Comparison of ENCODE assay signal across 9 mouse cellular contexts in the genomic region with DNA sequence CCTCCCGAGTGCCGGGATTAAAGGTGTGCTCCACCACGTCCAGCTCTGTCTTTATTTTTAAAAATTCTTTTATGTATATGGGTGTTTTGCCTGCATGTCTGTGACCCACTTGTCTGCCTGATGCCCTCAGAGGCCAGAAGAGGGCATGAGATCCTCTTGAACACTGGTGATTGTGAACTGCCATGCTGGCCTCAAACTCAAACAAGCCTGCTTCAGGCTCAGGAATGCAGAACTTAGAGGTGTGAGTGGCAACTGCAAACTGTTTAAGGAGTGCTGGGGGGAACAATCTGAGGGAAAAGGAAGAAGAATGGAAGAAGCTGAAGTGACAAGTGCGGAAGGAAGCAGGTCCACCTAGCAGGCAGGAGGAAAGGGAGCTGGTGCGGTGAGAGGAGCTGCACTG. TPM values are rescaled to one million over a fixed set of nuclear protein-coding genes. Genes with fewer than 3 reads are reported as not detected.
DNase-seq lines count a peak whose midpoint lies in the region; ATAC-seq lines count a peak whose summit lies in the region.
"Had no signal": no experiment of that assay in that cellular context is flagged by ENCODE, and none has a peak within 500 bp of the region (broad histone marks: within the 10 kb centered on the region; RNA-seq: fewer than 3 reads in every experiment).

No protein-coding gene starts in this region.

- no peak overlapping the region for H3K4me2 ChIP-seq in hindbrain, embryonic 11.5 days (replicated peaks; ENCODE audit: low read depth, low read length)

- DNase-seq in Muller cell, postnatal 12 days (ENCODE audit: inconsistent ontology term): peak; percentile 19
- peak; percentile 45 to 49 for DNase-seq in kidney, adult 8-10 months
- DNase-seq in urinary bladder, postnatal 4 days (ENCODE audit: low spot score in 2 of 2): no peak
- no peak for DNase-seq in hindbrain, embryonic 11.5 days (ENCODE audit: low spot score)
- no peak for DNase-seq in frontal cortex, postnatal 25 days (ENCODE audit: low spot score in 2 of 2)

- H3K36me3 ChIP-seq in erythroblast, embryonic 14.5 days (ENCODE audit: control insufficient read depth): peaks cover 19% of the 10 kb centered on the region
- no peaks in the 10 kb centered on the region for H3K36me3 ChIP-seq in macrophage (ENCODE audit: inconsistent target)
- H3K36me3 ChIP-seq in hindbrain, embryonic 11.5 days (ENCODE audit: control insufficient read depth, insufficient read depth, low read length): no peaks in the 10 kb centered on the region
- H3K36me3 ChIP-seq: stomach, embryonic 15.5 days had no signal

- H3K4me1 ChIP-seq in erythroblast, embryonic 14.5 days (ENCODE audit: control insufficient read depth): peaks cover 36% of the 10 kb centered on the region
- no peaks in the 10 kb centered on the region for H3K4me1 ChIP-seq in hindbrain, embryonic 11.5 days (replicated peaks; ENCODE audit: control insufficient read depth, insufficient read depth, low read length)

- peak overlapping the region; percentile 74 for H3K4me3 ChIP-seq in erythroblast, embryonic 14.5 days (replicated peaks)
- no peak overlapping the region for H3K4me3 ChIP-seq in macrophage (ENCODE audit: inconsistent target)
- no peak overlapping the region for H3K4me3 ChIP-seq in hindbrain, embryonic 11.5 days (ENCODE audit: low read depth, low read length)

- H3K79me2 ChIP-seq in macrophage (ENCODE audit: inconsistent target): peaks cover 17% of the 10 kb centered on the region

- no peak for ATAC-seq in erythroblast, adult 5-6 weeks (replicated peaks; ENCODE audit: low FRiP score, poor library complexity, severe bottlenecking)
- no peak for ATAC-seq in hindbrain, embryonic 11.5 days (ENCODE audit: low FRiP score)

- H3K9ac ChIP-seq in hindbrain, embryonic 11.5 days (ENCODE audit: low read depth, low read length): no peak overlapping the region
- H3K9ac ChIP-seq: stomach, embryonic 15.5 days had no signal

- 22% methylated on average over 3 of the region's 5 CpGs for WGBS in macrophage (ENCODE audit: missing documents)
- WGBS in hindbrain, embryonic 11.5 days: 93% methylated on average over 5 of the region's 5 CpGs

- H3K27me3 ChIP-seq in erythroblast, embryonic 14.5 days (ENCODE audit: control insufficient read depth): no peaks in the 10 kb centered on the region
- no peaks in the 10 kb centered on the region for H3K27me3 ChIP-seq in hindbrain, embryonic 11.5 days (ENCODE audit: control insufficient read depth, insufficient read depth, low read length)
- H3K27me3 ChIP-seq: stomach, embryonic 15.5 days had no signal

- 0 out of 2 replicates have a peak, but pooled peaks cover 3% of the 10 kb centered on the region for H3K9me3 ChIP-seq in erythroblast, embryonic 14.5 days (ENCODE audit: control insufficient read depth, low read length)
- H3K9me3 ChIP-seq in hindbrain, embryonic 11.5 days (ENCODE audit: control insufficient read depth, low read length): no peaks in the 10 kb centered on the region
- H3K9me3 ChIP-seq: stomach, embryonic 15.5 days had no signal

- H3K27ac ChIP-seq in macrophage: peak overlapping the region; percentile 45
- no peak overlapping the region for H3K27ac ChIP-seq in hindbrain, embryonic 11.5 days (ENCODE audit: low read depth, low read length)

RNA-seq across cellular contexts. Expression of gene Kmt5a, which starts 1.5 kb away (rescaled TPM):
- 34.4 and 36.1 TPM in 2 replicates for polyA plus RNA-seq in erythroblast, embryonic 14.5 days (2012)
- total RNA-seq in erythroblast, adult 5-6 weeks (2015; ENCODE audit: low replicate concordance): 89.3 and 92.4 TPM in 2 replicates
- total RNA-seq in erythroblast, adult 5-6 weeks (2017; ENCODE audit: low replicate concordance): 105 and 107 TPM in 2 replicates
- 100 to 1,000 TPM in 8 of 26 experiments, 10 to 100 TPM in 18; 52.3 to 174 (median 91.0) TPM for total RNA-seq in macrophage (2018; cell fraction: chromatin; rRNA removed)
- 10 to 100 TPM; 45.9 to 87.1 (median 53.7) TPM for total RNA-seq in macrophage (2018; cell fraction: cytosol; rRNA removed)
- total RNA-seq in macrophage (2018; cell fraction: nucleus; rRNA removed): 100 to 1,000 TPM in 5 of 26 experiments, 10 to 100 TPM in 21; 40.5 to 118 (median 71.6) TPM
- 41.0 to 134 TPM (median 67.4 TPM) in 3 replicates for polyA plus RNA-seq in macrophage (2018)
- 52.2 and 83.1 TPM in 2 replicates for polyA plus RNA-seq in hindbrain, embryonic 11.5 days (2014; fragmentation: Nextera tagmentation; extraction: Ambion mirVana)

RNA-seq across cellular contexts. Expression of gene Sbno1, which starts 12.4 kb away (rescaled TPM):
- polyA plus RNA-seq in erythroblast, embryonic 14.5 days (2012): 0.28 and 0.32 TPM in 2 replicates
- 23.4 and 29.4 TPM in 2 replicates for total RNA-seq in erythroblast, adult 5-6 weeks (2015; ENCODE audit: low replicate concordance)
- 30.7 and 71.1 TPM in 2 replicates for total RNA-seq in erythroblast, adult 5-6 weeks (2017; ENCODE audit: low replicate concordance)
- 100 to 1,000 TPM; 342 to 649 (median 449) TPM for total RNA-seq in macrophage (2018; cell fraction: chromatin; rRNA removed)
- 10 to 100 TPM; 56.8 to 86.3 (median 68.1) TPM for total RNA-seq in macrophage (2018; cell fraction: cytosol; rRNA removed)
- 100 to 1,000 TPM; 169 to 321 (median 232) TPM for total RNA-seq in macrophage (2018; cell fraction: nucleus; rRNA removed)
- 29.7 to 66.6 TPM (median 32.9 TPM) in 3 replicates for polyA plus RNA-seq in macrophage (2018)
- 92.9 and 116 TPM in 2 replicates for polyA plus RNA-seq in hindbrain, embryonic 11.5 days (2014; fragmentation: Nextera tagmentation; extraction: Ambion mirVana)

RNA-seq across cellular contexts. Expression of gene Rilpl2, which starts 39.9 kb away (rescaled TPM):
- 0.32 and 0.34 TPM in 2 replicates for polyA plus RNA-seq in erythroblast, embryonic 14.5 days (2012)
- total RNA-seq in erythroblast, adult 5-6 weeks (2015; ENCODE audit: low replicate concordance): 9.4 and 19.0 TPM in 2 replicates
- total RNA-seq in erythroblast, adult 5-6 weeks (2017; ENCODE audit: low replicate concordance): 13.1 and 13.4 TPM in 2 replicates
- 100 to 1,000 TPM in 23 of 26 experiments, 10 to 100 TPM in 3; 66.4 to 240 (median 153) TPM for total RNA-seq in macrophage (2018; cell fraction: chromatin; rRNA removed)
- 100 to 1,000 TPM; 114 to 215 (median 162) TPM for total RNA-seq in macrophage (2018; cell fraction: cytosol; rRNA removed)
- 100 to 1,000 TPM in 24 of 26 experiments, 10 to 100 TPM in 2; 60.8 to 263 (median 159) TPM for total RNA-seq in macrophage (2018; cell fraction: nucleus; rRNA removed)
- 47.7 to 134 TPM (median 74.0 TPM) in 3 replicates for polyA plus RNA-seq in macrophage (2018)
- polyA plus RNA-seq in hindbrain, embryonic 11.5 days (2014; fragmentation: Nextera tagmentation; extraction: Ambion mirVana): 19.2 and 20.8 TPM in 2 replicates

RNA-seq across cellular contexts. Expression of gene Snrnp35, which starts 44.7 kb away (rescaled TPM):
- polyA plus RNA-seq in erythroblast, embryonic 14.5 days (2012): 2.7 and 3.2 TPM in 2 replicates
- total RNA-seq in erythroblast, adult 5-6 weeks (2015; ENCODE audit: low replicate concordance): 3.8 TPM in 1 of 2 replicates, not detected in the other
- 6.0 and 6.8 TPM in 2 replicates for total RNA-seq in erythroblast, adult 5-6 weeks (2017; ENCODE audit: low replicate concordance)
- total RNA-seq in macrophage (2018; cell fraction: chromatin; rRNA removed): 10 to 100 TPM; 15.6 to 53.0 (median 28.3) TPM
- 10 to 100 TPM; 19.7 to 42.3 (median 33.0) TPM for total RNA-seq in macrophage (2018; cell fraction: cytosol; rRNA removed)
- total RNA-seq in macrophage (2018; cell fraction: nucleus; rRNA removed): 10 to 100 TPM; 21.0 to 56.7 (median 36.5) TPM
- polyA plus RNA-seq in macrophage (2018): 30.6 to 47.7 TPM (median 30.7 TPM) in 3 replicates
- polyA plus RNA-seq in hindbrain, embryonic 11.5 days (2014; fragmentation: Nextera tagmentation; extraction: Ambion mirVana): 15.2 and 15.7 TPM in 2 replicates

Comparison
In these comparisons a context has a peak if more than half of its experiments do, and no peak if none do; other contexts are left out.
1. DNase-seq: peak in Muller cell, postnatal 12 days (single experiment) and kidney, adult 8-10 months (2 of 2); none in urinary bladder, postnatal 4 days (0 of 2), hindbrain, embryonic 11.5 days (single experiment) and frontal cortex, postnatal 25 days (0 of 2).
2. RNA of gene Sbno1, which starts 12.4 kb away (polyA plus RNA-seq): 92.9 to 116 TPM in hindbrain, embryonic 11.5 days and 29.7 to 66.6 TPM in macrophage; 0.28 to 0.32 TPM in erythroblast, embryonic 14.5 days; every median in the first group is over 10 times any median in the second.
3. RNA of gene Rilpl2, which starts 39.9 kb away (polyA plus RNA-seq): 47.7 to 134 TPM in macrophage and 19.2 to 20.8 TPM in hindbrain, embryonic 11.5 days; 0.32 to 0.34 TPM in erythroblast, embryonic 14.5 days; every median in the first group is over 10 times any median in the second.